Mouse (Mus musculus) T-cell, adult 66 days (primary cell): ENCODE data around the gene Slc9b1. TPM values are rescaled to one million over a fixed set of nuclear protein-coding genes. Genes with fewer than 3 reads are reported as not detected.

Experiments
- total RNA-seq, 2 experiments: library from RNA; stranded (reverse); gene quantifications; 3 replicates in 1 of 2; 4 replicates in 1 of 2; pipeline ENCODE4 v1.2.4; 2023

Gene Slc9b1
- not detected for total RNA-seq

GRCm38 (mm10) chr3:135347739-135348264 is at the start of gene Slc9b1:
Slc9b1 (plus strand) TSS chr3:135348029.

GRCm38 (mm10) chr3:135307411-135308259 is 40.2 kb upstream of the Slc9b1 start, which contains the start of gene Slc9b2:
Slc9b2 (plus strand) TSS chr3:135307700.

DNA sequence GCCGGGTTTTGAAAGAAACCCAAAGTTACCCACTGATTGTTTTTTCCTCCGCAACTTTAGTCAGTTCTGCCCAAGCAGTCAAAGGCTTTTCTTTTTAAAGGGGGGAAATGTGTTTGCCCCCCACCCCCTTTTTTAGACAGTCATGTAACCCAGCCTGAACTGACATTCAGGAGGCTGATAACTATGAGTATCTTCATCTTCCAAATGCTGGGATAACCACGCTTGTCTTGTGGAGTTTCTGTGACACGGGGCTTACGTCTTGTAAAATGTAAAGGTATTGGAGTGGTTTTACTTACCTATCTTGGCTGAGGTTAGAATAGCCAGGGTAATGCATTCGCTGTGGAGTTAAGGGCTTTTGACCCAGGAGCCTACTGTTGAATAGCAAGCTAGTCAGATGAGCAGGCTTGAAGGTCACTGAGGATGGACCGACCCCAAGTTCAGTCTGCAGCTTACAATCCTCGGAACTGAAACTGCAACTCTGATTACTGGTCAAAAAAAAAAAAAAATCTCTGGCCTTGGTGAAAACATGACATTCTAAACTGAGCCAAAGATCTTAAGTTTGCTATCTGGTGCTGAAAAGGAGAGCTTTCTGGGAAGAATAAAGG is 75.9 kb downstream of the Slc9b1 start, which contains the start of gene Cisd2:
Cisd2 (minus strand) TSS at position 318 of the 605 bp plus-strand sequence.

GRCm38 (mm10) chr3:135437758-135438495 is 90.1 kb downstream of the Slc9b1 start, which contains the start of gene Ube2d3:
Ube2d3 (plus strand) TSS chr3:135438149.

Other genes with a start within 250 kb of the Slc9b1 start
- 1 to 10 TPM; 1.4 to 3.3 TPM for gene Cenpe, start 135.5 kb upstream of the Slc9b1 start, total RNA-seq
- not detected for gene Bdh2, start 66.8 kb upstream of the Slc9b1 start, total RNA-seq
- 1 to 10 TPM; 1.5 to 2.4 TPM for gene Slc9b2, start 40.3 kb upstream of the Slc9b1 start, total RNA-seq
- gene Cisd2, start 75.9 kb downstream of the Slc9b1 start, total RNA-seq = 10 to 100 TPM; 49.0 to 51.0 TPM
- 100 to 1,000 TPM; 534 to 540 TPM for gene Ube2d3, start 90.1 kb downstream of the Slc9b1 start, total RNA-seq
- 10 to 100 TPM; 15.3 to 18.9 TPM for gene Manba, start 137.6 kb downstream of the Slc9b1 start, total RNA-seq